Mouse (Mus musculus): ENCODE data around the gene Gtdc1.

DNA sequence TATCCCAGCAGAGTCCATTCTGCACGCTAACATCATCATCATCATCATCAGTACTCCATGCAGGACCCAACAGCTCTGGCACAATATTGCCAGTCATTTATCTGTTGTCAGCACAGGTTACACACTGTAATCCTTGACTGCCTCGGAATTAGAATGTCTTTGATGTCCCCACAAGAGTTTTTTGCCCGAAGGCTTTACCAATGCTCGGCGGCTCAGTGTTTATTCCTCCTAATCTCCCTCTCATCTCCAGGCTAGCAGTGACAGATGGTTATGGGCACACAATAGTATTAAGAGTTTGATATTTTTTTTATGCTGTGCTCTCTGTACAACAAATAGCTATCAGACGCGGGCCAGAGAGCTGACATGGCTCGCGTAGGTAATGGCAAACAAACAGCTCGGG, 294.9 kb downstream of the Gtdc1 start:
- TF ChIP-seq CTCF (IDR thresholded peaks at IDR 0.05; ENCODE audit: extremely low read depth, insufficient read depth, insufficient read length, insufficient replicate concordance) (no peak), POLR2A (IDR thresholded peaks at IDR 0.05; ENCODE audit: low read depth, low read length) (no peak)

Measured in spleen, adult 2 months (tissue).